Mouse (Mus musculus) myocyte (in vitro differentiated cells): ENCODE measurements around the gene Bahcc1.

Experiments used
- CEBPB ChIP-seq: IDR thresholded peaks from 2 replicates; pipeline ENCODE4 v1.6.1; 2011; ENCODE audit warnings: mild to moderate bottlenecking, moderate library complexity; ENCODE audit not compliant: poor library complexity, insufficient read depth, severe bottlenecking
- E2F4 ChIP-seq: IDR thresholded peaks from one replicate; pipeline ENCODE4 v1.6.1; 2011; ENCODE audit warnings: mild to moderate bottlenecking, control low read depth, moderate library complexity; ENCODE audit not compliant: insufficient read depth
- MAX ChIP-seq: IDR thresholded peaks from one replicate; pipeline ENCODE4 v1.6.1; 2011; ENCODE audit warnings: low read depth, mild to moderate bottlenecking, control low read depth
- MYOD1 ChIP-seq, 3 experiments: IDR thresholded peaks; one replicate each; pipeline ENCODE4 v1.6.1; 2011; ENCODE audit warnings: control low read depth in 2 of 3, low read depth in 2 of 3, mild to moderate bottlenecking in 2 of 3, moderate library complexity in 1 of 3; ENCODE audit not compliant: insufficient read length in 2 of 3, control insufficient read depth in 1 of 3
- MYOG ChIP-seq, 3 experiments: IDR thresholded peaks; one replicate each; pipeline ENCODE4 v1.6.1; 2011; ENCODE audit warnings: control low read depth in 2 of 3, low read depth in 2 of 3, mild to moderate bottlenecking in 2 of 3; ENCODE audit not compliant: insufficient read length in 2 of 3, control insufficient read depth in 1 of 3, insufficient read depth in 1 of 3
- POLR2A ChIP-seq: IDR thresholded peaks from one replicate; pipeline ENCODE4 v1.6.1; 2011; ENCODE audit warnings: low read depth, mild to moderate bottlenecking, control low read depth, moderate library complexity; ENCODE audit not compliant: insufficient read length
- POLR2AphosphoS2 ChIP-seq: IDR thresholded peaks from one replicate; pipeline ENCODE4 v1.6.1; 2011; ENCODE audit warnings: low read depth, control low read depth; ENCODE audit not compliant: insufficient read length
- REST ChIP-seq: IDR thresholded peaks from one replicate; pipeline ENCODE4 v1.6.1; 2011; ENCODE audit warnings: mild to moderate bottlenecking, control low read depth, moderate library complexity; ENCODE audit not compliant: insufficient read depth, insufficient read length
- SRF ChIP-seq: IDR thresholded peaks from one replicate; pipeline ENCODE4 v1.6.1; 2011; ENCODE audit warnings: low read depth; ENCODE audit not compliant: control insufficient read depth, insufficient read length
- TCF12 ChIP-seq: IDR thresholded peaks from one replicate; pipeline ENCODE4 v1.6.1; 2011; ENCODE audit warnings: mild to moderate bottlenecking, control low read depth; ENCODE audit not compliant: poor library complexity, insufficient read depth, severe bottlenecking
- TCF3 ChIP-seq: IDR thresholded peaks from one replicate; pipeline ENCODE4 v1.6.1; 2011; ENCODE audit warnings: low read depth, control low read depth; ENCODE audit not compliant: insufficient read length
- USF1 ChIP-seq: IDR thresholded peaks from one replicate; pipeline ENCODE4 v1.6.1; 2011; ENCODE audit warnings: low read depth, mild to moderate bottlenecking, control low read depth, moderate library complexity

GRCm38 (mm10) chr11:120297767-120298166 lies 65.0 kb downstream of the Bahcc1 start:
- TF ChIP-seq USF1, result peak; percentile 75
- TF ChIP-seq CEBPB, result no peak
- TF ChIP-seq POLR2A, result no peak
- TF ChIP-seq TCF12, result no peak
- no peak for TF ChIP-seq MAX
- TF ChIP-seq REST, result no peak
- no peak for TF ChIP-seq E2F4
- no peak for TF ChIP-seq POLR2AphosphoS2
- TF ChIP-seq MYOG (IDR thresholded peaks at IDR 0.05; ENCODE audit: control insufficient read depth in 1 of 3, insufficient read depth in 1 of 3, insufficient read length in 2 of 3, low read depth in 2 of 3), result no peak
- no peak for TF ChIP-seq MYOD1 (IDR thresholded peaks at IDR 0.05; ENCODE audit: control insufficient read depth in 1 of 3, insufficient read length in 2 of 3, low read depth in 2 of 3)
- no peak for TF ChIP-seq SRF
- no peak for TF ChIP-seq TCF3
